Mouse (Mus musculus) forebrain, embryonic 16.5 days (tissue): ENCODE data around the gene Tspan13. TPM values are rescaled to one million over a fixed set of nuclear protein-coding genes. Genes with fewer than 3 reads are reported as not detected.

Experiments
- ATAC-seq: fragments of 200-750 bp; cut with Nextera tagmentation; 2 replicates; pipeline ENCODE4 v1.8.0; 2017; ENCODE audit warnings: mild to moderate bottlenecking, moderate library complexity
- H3K27ac ChIP-seq: fragments of 300-500 bp; sonication (generic); 2 replicates; pipeline ENCODE4 v1.5.1; 2014; ENCODE audit warnings: low read length, control low read depth
- H3K27me3 ChIP-seq: fragments of 300-500 bp; sonication (generic); replicated peaks from 2 replicates; pipeline ENCODE4 v1.6.1; 2014; ENCODE audit warnings: low read length; ENCODE audit not compliant: control insufficient read depth, insufficient read depth
- H3K36me3 ChIP-seq: fragments of 300-500 bp; sonication (generic); 2 replicates; pipeline ENCODE4 v1.6.1; 2014; ENCODE audit not compliant: control insufficient read depth, insufficient read depth
- H3K4me1 ChIP-seq: fragments of 300-500 bp; sonication (generic); replicated peaks from 2 replicates; pipeline ENCODE4 v1.6.1; 2014; ENCODE audit warnings: low read length; ENCODE audit not compliant: control insufficient read depth, insufficient read depth
- H3K4me2 ChIP-seq: fragments of 300-500 bp; sonication (generic); 2 replicates; pipeline ENCODE4 v1.6.1; 2014; ENCODE audit warnings: mild to moderate bottlenecking, low read length, control low read depth
- H3K4me3 ChIP-seq: fragments of 300-500 bp; sonication (generic); replicated peaks from 2 replicates; pipeline ENCODE4 v1.5.1; 2014; ENCODE audit warnings: mild to moderate bottlenecking, low read length, control low read depth
- H3K9ac ChIP-seq: fragments of 300-500 bp; sonication (generic); replicated peaks from 2 replicates; pipeline ENCODE4 v1.6.1; 2014; ENCODE audit warnings: low read depth, low read length, control low read depth
- H3K9me3 ChIP-seq: fragments of 300-500 bp; sonication (generic); 2 replicates; pipeline ENCODE4 v1.6.1; 2016; ENCODE audit warnings: low read length; ENCODE audit not compliant: control insufficient read depth
- WGBS: fragments of 180-500 bp; shearing (Covaris S2); extraction: QIAGEN DNeasy Blood & Tissue Kit; methylation state at CpG from one replicate; pipeline ENCODE4 v1.1.7; 2014; 5-methylcytosine and 5-hydroxymethylcytosine counted together
- polyA plus RNA-seq: library from polyadenylated mRNA; unstranded; fragments of >200 nt; fragmentation: Nextera tagmentation; extraction: Ambion mirVana; gene quantifications from 2 replicates; pipeline ENCODE4 v1.2.1, GENCODE M21; 2015

Gene Tspan13
- polyA plus RNA-seq, 1 experiment from 2014 or later = 340 TPM

- H3K9ac ChIP-seq = no peak overlapping the region
- no peak for ATAC-seq
- 70% methylated on average over 9 of the region's 9 CpGs for WGBS
Observed at GRCm38 (mm10) chr12:36039541-36040084, 2.7 kb downstream of the Tspan13 start.

DNA sequence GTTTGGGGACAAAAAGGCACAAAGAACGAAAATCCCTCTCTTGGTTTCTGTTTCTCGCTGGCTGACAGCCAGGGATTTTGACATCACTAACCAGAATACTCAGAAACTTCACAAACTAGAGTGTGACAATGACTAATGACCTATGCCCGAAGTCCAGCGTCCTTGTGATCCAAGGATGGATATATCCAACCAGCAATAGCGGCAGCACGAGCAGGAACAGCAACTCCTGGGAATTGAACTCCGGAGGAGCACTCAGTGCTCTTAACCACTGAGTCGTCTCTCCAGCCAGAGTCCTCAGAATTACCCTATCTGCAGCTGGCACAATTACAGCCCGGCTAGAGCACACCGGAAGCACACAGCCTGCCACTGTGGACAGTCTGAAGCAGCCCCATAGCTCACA is 5.5 kb downstream of the Tspan13 start:
- Histone ChIP-seq H3K4me1 (peaks cover 15% of the 10 kb centered on the region), H3K27ac (no peak overlapping the region), H3K9ac (no peak overlapping the region), H3K27me3 (no peaks in the 10 kb centered on the region), H3K4me2 (no peak overlapping the region), H3K4me3 (no peak overlapping the region), H3K36me3 (0 out of 2 replicates have a peak, but pooled peaks cover 3% of the 10 kb centered on the region), H3K9me3 (peaks cover 10% of the 10 kb centered on the region)
- 89% methylated on average over 10 of the region's 10 CpGs for WGBS
- ATAC-seq = no peak

More at GRCm38 (mm10) chr12:36039541-36040084, 2.7 kb downstream of the Tspan13 start:
- no peak overlapping the region for H3K27ac ChIP-seq
- H3K36me3 ChIP-seq = no peaks in the 10 kb centered on the region
- H3K9me3 ChIP-seq = peaks cover 7% of the 10 kb centered on the region; the same call in 1 of the 2 replicates
- H3K4me1 ChIP-seq = peaks cover 15% of the 10 kb centered on the region
- no peaks in the 10 kb centered on the region for H3K27me3 ChIP-seq
- peak overlapping the region; percentile 44 for H3K4me2 ChIP-seq
- peak overlapping the region; percentile 27 for H3K4me3 ChIP-seq

- Histone ChIP-seq H3K4me2 (no peak overlapping the region), H3K9ac (no peak overlapping the region), H3K4me1 (peaks cover 13% of the 10 kb centered on the region), H3K27me3 (no peaks in the 10 kb centered on the region), H3K36me3 (0 out of 2 replicates have a peak, but pooled peaks cover 3% of the 10 kb centered on the region), H3K9me3 (peaks cover 10% of the 10 kb centered on the region), H3K4me3 (no peak overlapping the region), H3K27ac (no peak overlapping the region)
- WGBS = 98% methylated on average over 7 of the region's 7 CpGs
- no peak for ATAC-seq
Observed at GRCm38 (mm10) chr12:36036121-36036520, 6.2 kb downstream of the Tspan13 start.

- ATAC-seq = no peak
- Histone ChIP-seq H3K4me2 (no peak overlapping the region), H3K4me3 (no peak overlapping the region), H3K27ac (no peak overlapping the region), H3K9me3 (peaks cover 10% of the 10 kb centered on the region), H3K27me3 (no peaks in the 10 kb centered on the region), H3K36me3 (0 out of 2 replicates have a peak, but pooled peaks cover 3% of the 10 kb centered on the region), H3K4me1 (peaks cover 7% of the 10 kb centered on the region), H3K9ac (no peak overlapping the region)
- 96% methylated on average over 6 of the region's 6 CpGs for WGBS
Observed at GRCm38 (mm10) chr12:36035501-36035900, 6.8 kb downstream of the Tspan13 start.

DNA sequence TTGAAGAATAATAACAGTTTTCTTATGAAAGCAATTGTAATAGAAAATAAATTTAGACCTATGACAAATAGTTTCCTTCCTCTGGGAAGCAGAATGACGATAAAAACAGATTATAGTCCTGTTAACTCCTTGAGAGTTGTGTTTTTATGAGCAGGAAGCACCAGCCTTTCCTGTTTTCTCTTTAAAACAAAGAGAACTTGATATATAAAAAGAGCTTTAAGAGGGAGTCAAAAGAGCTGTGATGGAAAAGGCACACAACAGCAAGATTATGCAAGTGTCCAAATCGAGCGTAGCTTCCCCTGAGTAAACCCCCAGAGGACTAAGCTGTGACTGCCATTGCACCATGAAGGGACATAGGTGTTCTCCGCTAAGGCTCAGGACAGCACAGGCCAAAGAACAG is 9.9 kb downstream of the Tspan13 start:
- no peak overlapping the region for H3K4me3 ChIP-seq
- no peaks in the 10 kb centered on the region for H3K4me1 ChIP-seq
- WGBS = 69% methylated on average over 4 of the region's 4 CpGs
- no peaks in the 10 kb centered on the region for H3K27me3 ChIP-seq
- H3K9me3 ChIP-seq = peaks cover 10% of the 10 kb centered on the region
- no peak overlapping the region for H3K9ac ChIP-seq
- no peak overlapping the region for H3K4me2 ChIP-seq
- 0 out of 2 replicates have a peak, but pooled peaks cover 3% of the 10 kb centered on the region for H3K36me3 ChIP-seq
- no peak for ATAC-seq
- no peak overlapping the region for H3K27ac ChIP-seq

- no peak overlapping the region for H3K4me3 ChIP-seq
- H3K9me3 ChIP-seq = peaks cover 6% of the 10 kb centered on the region
- no peaks in the 10 kb centered on the region for H3K27me3 ChIP-seq
- no peak for ATAC-seq
- no peaks in the 10 kb centered on the region for H3K4me1 ChIP-seq
- no peak overlapping the region for H3K27ac ChIP-seq
- WGBS = 94% methylated on average over 12 of the region's 12 CpGs
- 0 out of 2 replicates have a peak, but pooled peaks cover 3% of the 10 kb centered on the region for H3K36me3 ChIP-seq
- H3K4me2 ChIP-seq = no peak overlapping the region
- no peak overlapping the region for H3K9ac ChIP-seq
Observed at GRCm38 (mm10) chr12:36030660-36031363, 11.5 kb downstream of the Tspan13 start.

- Histone ChIP-seq H3K9me3 (peaks cover 3% of the 10 kb centered on the region; the same call in 1 of the 2 replicates), H3K4me2 (no peak overlapping the region), H3K36me3 (0 out of 2 replicates have a peak, but pooled peaks cover 3% of the 10 kb centered on the region), H3K27me3 (no peaks in the 10 kb centered on the region), H3K4me3 (no peak overlapping the region), H3K9ac (no peak overlapping the region), H3K27ac (no peak overlapping the region), H3K4me1 (peaks cover 3% of the 10 kb centered on the region)
- ATAC-seq = no peak
- 93% methylated on average over 4 of the region's 6 CpGs for WGBS
Observed at GRCm38 (mm10) chr12:36029687-36030086, 12.6 kb downstream of the Tspan13 start.

DNA sequence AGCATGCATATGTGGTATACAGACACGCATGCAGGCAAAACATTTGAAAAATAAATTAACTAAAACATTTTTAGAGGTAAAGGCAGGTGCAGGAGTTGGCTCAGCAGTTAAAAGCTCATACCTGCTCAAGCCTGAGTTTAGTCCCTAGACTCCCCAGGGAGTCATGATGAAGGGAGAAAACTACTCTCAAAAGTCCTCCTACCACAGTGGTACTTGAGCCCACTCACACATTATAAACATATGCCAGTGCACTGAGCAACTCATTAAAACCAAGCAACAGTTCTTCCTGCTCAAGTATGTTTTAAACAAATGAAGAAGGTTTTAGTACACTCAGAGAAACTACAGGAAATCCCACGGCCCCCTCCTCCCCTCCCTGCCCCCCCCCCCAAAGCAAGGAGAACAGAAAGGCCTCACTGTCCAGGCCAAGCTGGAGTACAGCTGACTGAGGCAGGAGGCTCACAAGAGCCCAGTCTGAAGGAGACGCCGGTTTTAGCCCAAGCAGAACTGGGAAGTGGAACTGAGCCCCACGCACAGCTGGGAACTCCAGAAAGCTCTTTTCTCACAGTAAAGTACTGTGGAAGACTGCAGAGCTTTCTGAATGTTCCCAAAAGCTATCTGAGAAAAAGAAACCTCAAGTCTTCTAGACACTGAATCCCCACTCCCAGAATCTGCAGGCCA is 13.2 kb downstream of the Tspan13 start:
- Histone ChIP-seq H3K27me3 (no peaks in the 10 kb centered on the region), H3K9ac (no peak overlapping the region), H3K4me2 (no peak overlapping the region), H3K36me3 (0 out of 2 replicates have a peak, but pooled peaks cover 3% of the 10 kb centered on the region), H3K4me3 (no peak overlapping the region), H3K27ac (no peak overlapping the region), H3K4me1 (peaks cover 3% of the 10 kb centered on the region), H3K9me3 (peaks cover 3% of the 10 kb centered on the region; the same call in 1 of the 2 replicates)
- 81% methylated on average over 5 of the region's 5 CpGs for WGBS
- peak; percentile 13; the same call in 1 of the 2 replicates for ATAC-seq

- ATAC-seq = no peak
- no peak overlapping the region for H3K4me2 ChIP-seq
- H3K4me3 ChIP-seq = no peak overlapping the region
- peaks cover 3% of the 10 kb centered on the region for H3K4me1 ChIP-seq
- no peaks in the 10 kb centered on the region for H3K27me3 ChIP-seq
- 87% methylated on average over 2 of the region's 2 CpGs for WGBS
- no peaks in the 10 kb centered on the region for H3K9me3 ChIP-seq
- H3K9ac ChIP-seq = no peak overlapping the region
- no peak overlapping the region for H3K27ac ChIP-seq
- no peaks in the 10 kb centered on the region for H3K36me3 ChIP-seq
Observed at GRCm38 (mm10) chr12:36027171-36027570, 15.1 kb downstream of the Tspan13 start.
